Mouse (Mus musculus): ENCODE data around the gene Ckm.
A peak's percentile ranks its signal among the peaks of the same experiment; 100 is the strongest.

The Ckm gene

GRCm38 (mm10) chr7:19436276-19436675 lies 31.7 kb downstream of the Ckm start:
- no peak for DNase-seq

GRCm38 (mm10) chr7:19437048-19437447 lies 32.5 kb downstream of the Ckm start:
- no peak for DNase-seq

- DNase-seq = peak in 1 of 2 experiments; percentile 61
Measured at GRCm38 (mm10) chr7:19441448-19442091, 37.0 kb downstream of the Ckm start.

- DNase-seq = peak; percentile 67 to 88
Measured at GRCm38 (mm10) chr7:19443344-19443743, 38.8 kb downstream of the Ckm start.

GRCm38 (mm10) chr7:19444801-19445200 lies 40.2 kb downstream of the Ckm start:
- DNase-seq = no peak

- DNase-seq = no peak
Measured at GRCm38 (mm10) chr7:19447689-19448088, 43.1 kb downstream of the Ckm start.

GRCm38 (mm10) chr7:19449165-19449564 lies 44.6 kb downstream of the Ckm start:
- DNase-seq = no peak

GRCm38 (mm10) chr7:19455186-19455585 lies 50.6 kb downstream of the Ckm start:
- no peak for DNase-seq

- no peak for DNase-seq
Measured at GRCm38 (mm10) chr7:19455819-19456495, 51.4 kb downstream of the Ckm start.

- peak in 1 of 2 experiments; percentile 10 for DNase-seq
Measured at GRCm38 (mm10) chr7:19456628-19457027, 52.1 kb downstream of the Ckm start.

GRCm38 (mm10) chr7:19457414-19458071 lies 53.0 kb downstream of the Ckm start:
- DNase-seq = peak in 1 of 2 experiments; percentile 18

GRCm38 (mm10) chr7:19458072-19458486 lies 53.5 kb downstream of the Ckm start:
- DNase-seq = peak; percentile 84 to 85

GRCm38 (mm10) chr7:19458591-19459111 lies 54.1 kb downstream of the Ckm start, which contains the start of gene Mark4:
Mark4 (minus strand) TSS chr7:19458821.
- DNase-seq = peak; percentile 83 to 85

GRCm38 (mm10) chr7:19459144-19459870 lies 54.7 kb downstream of the Ckm start:
- DNase-seq = no peak

- DNase-seq = no peak
Measured at GRCm38 (mm10) chr7:19460500-19460899, 55.9 kb downstream of the Ckm start.

GRCm38 (mm10) chr7:19461488-19461887 lies 56.9 kb downstream of the Ckm start:
- peak; percentile 71 to 87 for DNase-seq

- no peak for DNase-seq
Measured at GRCm38 (mm10) chr7:19462443-19462842, 57.9 kb downstream of the Ckm start.

- no peak for DNase-seq
Measured at GRCm38 (mm10) chr7:19462884-19463381, 58.4 kb downstream of the Ckm start, which contains the start of gene Exoc3l2. Exoc3l2 (plus strand) TSS chr7:19463331.

GRCm38 (mm10) chr7:19464367-19465307 lies 60.1 kb downstream of the Ckm start:
- DNase-seq = peak in 1 of 2 experiments; percentile 43

- no peak for DNase-seq
Measured at GRCm38 (mm10) chr7:19466602-19467145, 62.1 kb downstream of the Ckm start.

GRCm38 (mm10) chr7:19467638-19468037 lies 63.1 kb downstream of the Ckm start:
- no peak for DNase-seq

Measured in lung, postnatal 4 days (tissue).